23 mouse cellular contexts compared by ENCODE assay signal in genomic region chr19:53174034-53174433, GRCm38 (mm10).
"Had no signal": no experiment of that assay in that cellular context is flagged by ENCODE, and none has a peak within 500 bp of the region (broad histone marks: within the 10 kb centered on the region; RNA-seq: fewer than 3 reads in every experiment).

No protein-coding gene starts in this region.

- H3K9ac ChIP-seq: heart, embryonic 13.5 days; heart, embryonic 15.5 days; hindbrain, embryonic 13.5 days; hindbrain, embryonic 15.5 days; kidney, embryonic 15.5 days; limb, embryonic 13.5 days; limb, embryonic 15.5 days; liver, embryonic 12.5 days had no signal

- H3K9me3 ChIP-seq: heart, embryonic 13.5 days; heart, embryonic 15.5 days; hindbrain, embryonic 13.5 days; hindbrain, embryonic 15.5 days; kidney, embryonic 15.5 days; limb, embryonic 13.5 days; limb, embryonic 15.5 days; liver, embryonic 12.5 days had no signal

- DNase-seq: gastrocnemius, postnatal 14 days; gastrocnemius, postnatal 36 days; heart, adult 2 months; heart, postnatal 14 days; heart, postnatal 36 days; kidney, adult 11 months; kidney, adult 2 months; kidney, adult 9 months; kidney, postnatal 14 days; kidney, postnatal 36 days had no signal

- ATAC-seq: hindbrain, postnatal 0 days; intestine, embryonic 16.5 days; liver, embryonic 12.5 days had no signal

- H3K36me3 ChIP-seq: heart, embryonic 15.5 days; hindbrain, embryonic 13.5 days; hindbrain, embryonic 15.5 days; kidney, embryonic 15.5 days; limb, embryonic 13.5 days; liver, embryonic 12.5 days had no signal

- H3K27me3 ChIP-seq: heart, embryonic 13.5 days; heart, embryonic 15.5 days; hindbrain, embryonic 13.5 days; hindbrain, embryonic 15.5 days; kidney, embryonic 15.5 days; limb, embryonic 13.5 days; limb, embryonic 15.5 days; liver, embryonic 12.5 days had no signal

- H3K4me3 ChIP-seq: heart, adult 2 months; heart, embryonic 13.5 days; heart, embryonic 15.5 days; hindbrain, embryonic 13.5 days; hindbrain, embryonic 15.5 days; kidney, embryonic 15.5 days; left cerebral cortex, adult 2 months; limb, embryonic 13.5 days; limb, embryonic 15.5 days; liver, embryonic 12.5 days had no signal

- H3K27ac ChIP-seq: heart, adult 2 months; heart, embryonic 13.5 days; heart, embryonic 15.5 days; hindbrain, embryonic 13.5 days; hindbrain, embryonic 15.5 days; hindbrain, postnatal 0 days; kidney, embryonic 15.5 days; kidney, postnatal 0 days; left cerebral cortex, adult 2 months; limb, embryonic 13.5 days; limb, embryonic 15.5 days; liver, embryonic 12.5 days had no signal

- H3K4me2 ChIP-seq: heart, embryonic 11.5 days; heart, embryonic 13.5 days; heart, embryonic 15.5 days; hindbrain, embryonic 13.5 days; hindbrain, embryonic 15.5 days; kidney, embryonic 15.5 days; limb, embryonic 13.5 days; limb, embryonic 15.5 days; liver, embryonic 12.5 days had no signal

- H3K4me1 ChIP-seq: hindbrain, embryonic 13.5 days; hindbrain, embryonic 15.5 days; limb, embryonic 15.5 days had no signal
